Mouse (Mus musculus): ENCODE results near the gene Uspl1.

Gene Uspl1

DNA sequence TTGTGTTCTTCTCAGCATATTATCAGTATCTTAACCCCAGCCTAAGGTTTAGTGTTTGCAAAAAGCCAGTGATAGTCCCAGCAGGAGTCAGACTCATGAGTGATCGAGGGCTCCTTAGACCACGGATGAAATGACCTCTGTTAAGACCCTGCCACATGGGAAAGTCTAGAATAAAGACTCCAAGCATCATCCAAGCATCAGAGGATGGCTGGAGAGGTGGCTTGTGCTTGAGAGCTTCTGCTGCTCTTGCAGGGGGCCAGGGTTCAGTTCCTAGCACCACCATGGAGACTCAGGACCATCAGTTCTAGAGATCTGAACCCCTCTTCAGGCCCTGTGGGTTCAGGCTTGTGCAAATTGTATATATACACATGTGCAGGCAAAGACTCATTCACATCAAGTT is 16.1 kb upstream of the Uspl1 start:
- DNase-seq (ENCODE audit: low spot score in 2 of 2), result no peak

DNA sequence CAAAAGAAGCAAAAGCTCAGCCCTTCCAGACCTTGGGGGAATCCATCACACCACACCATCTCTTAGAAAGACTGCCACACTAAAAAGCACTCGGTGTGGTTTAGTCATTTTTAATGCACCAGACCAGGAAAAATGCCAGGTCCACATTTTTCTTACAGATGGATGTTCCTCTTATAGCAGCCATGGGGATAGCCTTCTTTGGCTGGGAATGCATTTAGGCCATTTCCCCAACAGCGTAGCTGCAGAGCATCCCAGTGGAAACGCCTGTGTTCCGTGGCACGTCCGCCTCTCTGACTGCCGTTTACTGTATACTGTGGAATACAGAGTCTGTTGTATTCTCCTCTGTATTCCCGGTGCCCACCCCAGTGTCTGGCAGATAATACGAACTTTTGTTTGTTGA is 15.3 kb upstream of the Uspl1 start:
- DNase-seq (ENCODE audit: low spot score in 2 of 2), result no peak

DNA sequence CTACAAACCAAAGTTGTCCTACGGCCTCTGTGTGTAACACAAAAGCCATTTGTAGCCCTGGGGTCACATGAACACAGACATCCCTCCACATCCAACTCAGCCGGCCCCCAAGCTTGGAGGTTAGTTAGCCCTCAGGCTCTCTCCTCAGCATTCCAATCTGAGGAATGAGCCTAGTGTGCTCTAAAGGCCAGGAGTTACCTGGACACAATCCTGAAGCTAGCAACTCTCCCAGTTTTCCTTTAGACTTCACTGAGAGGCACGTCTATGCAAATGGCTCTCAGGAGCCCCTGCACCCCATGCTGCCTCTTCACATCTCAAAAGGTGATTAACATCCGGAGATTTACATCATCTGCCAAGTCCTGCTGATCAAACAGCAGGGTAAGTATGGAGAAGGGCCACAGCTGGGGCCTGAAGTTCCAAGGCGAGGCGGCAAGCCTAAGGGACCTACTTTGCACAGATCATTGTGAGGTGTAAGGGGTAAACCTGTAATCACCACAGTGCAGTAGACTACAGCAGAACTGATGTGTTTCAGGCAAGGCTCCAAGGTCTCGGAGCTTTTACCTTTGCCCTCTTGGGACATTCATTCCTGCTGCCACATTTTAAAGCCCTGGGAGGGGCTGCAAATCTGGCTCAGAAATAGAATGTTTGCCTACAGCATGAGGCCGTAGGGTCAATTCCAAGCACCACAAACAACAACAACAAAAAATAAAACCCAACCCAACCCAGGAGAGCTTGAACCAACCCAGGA is 13.1 kb upstream of the Uspl1 start:
- DNase-seq (ENCODE audit: low spot score in 2 of 2), result no peak

DNA sequence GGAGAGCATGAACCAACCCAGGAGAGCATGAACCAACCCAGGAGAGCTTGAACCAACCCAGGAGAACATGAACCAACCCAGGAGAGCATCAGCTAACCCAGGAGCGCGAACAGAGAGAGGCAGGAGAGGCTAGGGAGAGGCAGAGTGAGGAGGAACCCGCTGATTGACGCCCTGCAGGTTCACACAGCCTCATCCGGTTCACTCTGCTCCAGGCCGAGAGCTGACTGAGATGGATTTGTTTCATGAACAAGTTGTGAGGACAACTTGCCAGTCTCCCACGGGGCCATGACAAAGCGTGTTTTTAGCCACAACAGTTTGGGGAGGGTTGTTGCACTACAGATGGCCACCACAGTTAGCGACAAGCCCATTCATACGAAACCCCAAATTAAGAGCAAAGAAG is 11.9 kb upstream of the Uspl1 start:
- DNase-seq (ENCODE audit: low spot score in 2 of 2), result no peak

DNA sequence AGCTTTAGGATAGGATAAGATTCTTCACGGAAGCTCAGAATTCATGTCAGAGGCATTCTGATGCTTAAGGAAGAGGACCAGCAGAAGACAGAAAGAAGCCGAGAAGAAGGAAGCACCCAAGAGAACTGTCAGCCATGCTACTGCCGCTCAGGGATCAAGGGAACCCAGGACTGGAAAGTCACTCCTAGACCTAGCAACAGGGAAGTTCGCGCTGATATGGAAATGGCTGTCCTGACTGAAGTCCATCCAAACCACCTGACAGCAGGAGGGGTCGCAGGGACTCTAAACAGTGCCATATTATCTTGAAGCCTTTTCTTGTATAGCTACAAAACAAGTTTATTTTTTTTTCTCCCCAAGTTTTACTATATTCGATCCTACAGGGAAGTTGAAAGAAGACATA is 9.6 kb upstream of the Uspl1 start:
- DNase-seq (ENCODE audit: low spot score in 2 of 2), result no peak

DNA sequence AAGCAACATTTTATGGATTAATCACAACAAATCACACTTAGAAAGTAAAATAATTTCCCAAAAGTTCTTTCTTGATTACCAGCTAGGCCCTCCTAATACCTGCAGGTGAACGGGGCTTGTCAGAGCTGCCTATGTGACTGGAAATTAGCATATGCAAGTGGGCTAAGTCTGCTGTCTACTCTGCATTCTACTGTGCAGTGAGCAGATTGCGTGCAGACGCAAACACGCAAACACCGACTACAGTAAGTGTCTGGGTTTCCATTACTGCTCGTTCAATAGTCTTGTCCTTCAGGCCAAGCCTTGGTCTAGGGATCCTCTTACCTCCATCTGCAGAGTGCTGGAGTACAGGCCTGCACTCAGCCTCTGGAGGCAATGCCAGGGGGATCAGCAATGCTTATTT is 8.4 kb upstream of the Uspl1 start:
- no peak for DNase-seq (ENCODE audit: low spot score in 2 of 2)

DNA sequence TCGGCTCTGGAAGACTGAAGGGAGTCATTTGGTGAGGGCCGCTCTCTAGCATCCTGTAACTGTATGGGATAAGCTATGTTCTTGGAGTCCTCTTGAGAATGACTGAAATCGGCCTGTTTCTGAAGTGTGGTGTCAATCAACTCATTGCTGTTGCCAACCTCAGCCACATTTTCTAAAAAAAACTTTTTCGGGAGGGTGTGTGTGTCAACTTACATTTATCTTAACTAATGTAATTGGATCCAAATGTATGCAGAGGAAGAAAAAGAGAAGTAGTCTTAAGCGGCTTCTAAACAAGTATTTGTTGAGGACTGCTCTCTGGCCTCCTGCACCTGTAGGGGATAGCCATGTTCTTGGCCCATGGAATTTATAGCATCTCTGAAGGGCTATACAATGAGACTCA is 6.1 kb upstream of the Uspl1 start:
- DNase-seq (ENCODE audit: low spot score in 2 of 2), result no peak

DNA sequence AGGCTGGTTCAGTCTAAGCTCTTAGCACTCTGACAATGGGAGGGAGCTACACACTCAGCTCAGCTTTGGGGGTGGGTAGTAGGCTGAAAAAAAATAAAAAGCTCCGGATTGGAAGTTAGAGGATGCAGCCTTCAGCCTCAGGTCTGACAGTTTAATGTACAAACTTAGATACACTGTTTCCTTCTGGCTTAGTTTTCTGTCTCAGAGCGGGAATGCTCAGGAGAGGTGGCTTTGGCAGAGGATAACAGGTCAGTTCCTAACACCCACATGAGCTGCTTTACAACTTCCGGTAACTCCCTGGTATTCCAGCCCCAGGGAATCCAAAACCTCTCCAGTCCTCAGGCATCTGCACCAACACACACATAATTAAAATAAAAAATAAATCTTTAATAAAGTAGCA is 4.3 kb upstream of the Uspl1 start:
- no peak for DNase-seq (ENCODE audit: low spot score in 2 of 2)

DNA sequence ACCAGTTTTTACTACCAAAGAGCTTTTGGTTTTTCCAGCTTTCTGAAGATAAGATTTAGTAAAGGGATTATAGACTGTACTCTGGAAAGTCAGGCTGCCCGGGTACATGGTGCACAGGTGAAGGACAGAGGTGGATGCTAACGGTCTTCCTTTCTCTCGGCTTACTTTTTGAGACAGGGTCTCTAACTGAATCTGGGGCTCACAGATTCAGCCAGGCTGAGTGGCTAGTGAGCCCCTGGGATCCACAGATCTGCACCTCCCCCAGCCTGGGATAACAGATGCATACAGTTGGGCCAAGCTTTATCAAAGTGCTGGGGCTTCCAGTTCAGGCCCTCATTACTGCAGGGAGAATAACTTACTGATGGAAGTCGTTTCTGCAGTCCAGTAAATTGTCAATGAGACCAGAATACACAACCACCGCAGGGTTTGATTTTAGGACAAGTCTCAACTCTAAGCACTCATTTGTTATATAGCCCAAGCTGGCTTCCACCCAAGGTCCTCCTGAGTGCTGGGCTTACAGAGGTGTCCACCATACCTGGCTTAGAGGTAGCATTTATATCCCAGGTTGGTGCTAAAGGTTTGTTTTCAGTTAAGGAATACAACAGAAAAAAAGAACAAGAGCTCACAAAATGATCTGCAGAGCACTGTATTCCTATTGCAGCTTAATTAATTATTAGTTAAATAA is 1.8 kb upstream of the Uspl1 start:
- DNase-seq (ENCODE audit: low spot score in 2 of 2), result no peak

DNA sequence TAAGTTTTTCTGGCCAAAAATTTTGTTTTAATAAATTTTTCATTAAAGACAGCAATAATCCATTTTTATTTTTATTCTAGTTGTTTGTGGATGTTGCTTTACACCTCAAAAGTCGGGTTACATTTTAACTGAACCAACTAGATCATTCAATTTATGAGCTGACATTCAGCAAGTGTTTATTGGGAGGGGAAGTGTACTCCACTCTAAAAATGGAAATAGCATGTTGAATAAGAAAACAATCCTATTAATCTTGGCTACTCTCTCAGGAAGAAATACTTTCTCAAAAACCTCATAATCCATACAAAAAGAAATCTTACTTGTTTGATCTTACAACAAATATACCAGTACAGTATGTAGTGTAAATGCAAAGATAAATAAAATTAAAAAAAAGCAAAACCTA is 1.0 kb upstream of the Uspl1 start:
- DNase-seq (ENCODE audit: low spot score in 2 of 2), result no peak

DNA sequence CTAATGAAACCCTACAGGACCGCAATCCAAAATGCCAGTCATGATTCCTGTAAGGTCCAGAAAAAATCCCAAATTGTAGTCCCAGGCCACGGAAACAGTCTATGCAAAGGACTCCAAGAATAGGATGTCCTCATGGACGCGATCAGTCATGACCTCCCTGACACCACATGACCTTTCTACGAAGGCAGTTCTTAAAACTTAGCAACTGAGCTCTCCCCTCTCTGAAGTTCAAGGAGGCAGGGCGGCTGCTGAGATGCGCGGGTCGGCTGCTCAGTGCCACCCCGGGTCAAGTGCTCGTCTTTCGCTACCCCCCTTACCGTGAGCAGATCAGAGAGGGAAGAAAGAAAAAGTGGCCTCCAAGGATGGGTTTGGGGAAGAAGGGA is 438 bp upstream of the Uspl1 start:
- no peak for DNase-seq (ENCODE audit: low spot score in 2 of 2)

DNA sequence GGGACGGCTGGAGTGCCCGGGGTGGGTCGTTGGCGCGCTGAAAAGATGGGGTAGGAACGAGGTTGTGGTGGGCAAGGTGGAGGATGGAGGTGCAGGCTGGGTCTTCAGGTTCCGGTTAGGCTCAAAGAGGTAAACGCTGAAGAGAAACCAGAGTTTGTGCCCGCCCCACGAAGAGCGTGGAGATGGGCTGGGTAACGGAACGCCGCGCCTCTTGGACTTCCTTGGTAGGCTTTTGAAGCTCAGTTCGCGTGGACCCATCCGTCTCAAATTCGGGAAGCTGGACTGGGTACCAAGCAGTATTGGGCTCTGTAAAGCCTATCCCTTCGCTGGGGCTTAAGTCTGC is 665 bp downstream of the Uspl1 start:
- peak in 1 of 2 experiments; percentile 25 for DNase-seq (ENCODE audit: low spot score in 2 of 2)

DNA sequence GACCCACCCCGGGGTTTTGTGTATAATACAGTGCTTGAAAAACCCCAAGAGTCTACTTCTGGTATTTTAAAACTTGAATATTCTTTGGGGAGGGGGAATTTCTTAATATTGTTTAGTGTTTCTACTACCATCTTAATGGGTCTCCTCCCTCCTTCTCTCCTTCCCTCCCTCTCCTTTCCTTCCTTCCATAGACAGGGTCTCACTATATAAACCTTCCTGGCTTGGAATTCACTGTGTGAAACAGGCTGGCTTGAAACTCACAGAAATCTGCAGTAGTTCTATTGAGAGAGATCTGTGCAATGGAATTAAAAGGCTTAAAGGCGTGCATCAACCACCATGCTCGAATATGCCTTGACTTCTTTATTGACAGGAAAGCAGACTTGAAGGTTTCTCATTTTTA is 1.7 kb downstream of the Uspl1 start:
- DNase-seq (ENCODE audit: low spot score in 2 of 2), result no peak

DNA sequence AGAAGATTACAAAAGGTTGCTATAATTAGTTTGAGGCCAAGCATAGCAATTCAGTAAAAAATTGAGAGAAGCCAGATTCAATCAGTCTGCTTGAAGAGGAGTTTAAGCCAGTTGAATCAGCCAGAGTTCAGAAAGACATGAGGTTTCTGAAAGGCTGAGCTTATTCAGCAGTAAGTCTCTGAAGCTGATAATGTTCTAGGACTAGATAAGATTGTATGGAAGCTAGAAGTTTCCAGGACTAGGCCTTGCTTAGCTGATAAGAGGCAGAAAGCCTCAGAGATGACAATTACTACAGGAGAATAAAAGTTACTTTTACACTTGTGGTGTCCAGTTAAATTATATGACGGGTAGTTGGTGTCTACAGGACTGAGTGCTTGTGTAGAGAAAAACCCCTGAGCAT is 6.0 kb downstream of the Uspl1 start:
- no peak for DNase-seq (ENCODE audit: low spot score in 2 of 2)

DNA sequence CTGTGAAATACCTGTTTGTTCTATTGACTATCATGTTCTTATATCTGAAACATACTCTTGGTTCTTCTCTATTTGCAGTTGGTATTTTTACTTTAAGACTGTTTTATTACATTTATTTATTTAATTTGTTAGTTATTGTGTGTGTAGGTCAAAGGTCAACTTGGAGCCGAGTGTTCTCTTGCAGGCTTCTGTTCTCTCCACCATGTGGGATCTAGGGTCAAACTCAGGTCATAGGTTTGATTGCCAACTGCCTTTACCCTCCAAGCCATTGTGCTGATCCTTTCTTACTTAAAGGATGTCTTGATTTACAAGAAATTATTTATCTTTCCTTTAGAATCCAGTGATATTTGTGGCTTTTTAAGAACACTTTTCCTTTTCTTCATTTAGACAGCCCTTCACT is 12.5 kb downstream of the Uspl1 start:
- no peak for DNase-seq (ENCODE audit: low spot score in 2 of 2)

DNA sequence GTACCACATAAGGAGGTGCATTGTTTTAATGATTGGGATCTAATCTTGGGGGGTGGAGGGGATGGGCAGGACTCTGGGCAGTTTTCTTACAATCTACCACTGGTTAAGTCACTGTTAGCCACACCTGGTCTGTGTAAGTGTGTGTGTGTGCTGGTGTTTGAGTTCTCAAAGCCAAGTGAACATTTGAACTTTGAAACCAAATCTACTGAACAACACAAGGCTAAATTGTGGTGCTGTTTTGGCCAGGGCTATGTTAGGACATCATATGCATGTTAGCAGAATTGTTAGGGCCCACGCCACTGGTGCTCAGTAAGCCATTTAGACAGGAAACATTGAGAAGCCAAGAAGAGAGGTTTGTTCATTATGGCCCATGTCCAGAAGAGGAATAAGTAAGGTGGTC is 14.6 kb downstream of the Uspl1 start:
- no peak for DNase-seq (ENCODE audit: low spot score in 2 of 2)

DNA sequence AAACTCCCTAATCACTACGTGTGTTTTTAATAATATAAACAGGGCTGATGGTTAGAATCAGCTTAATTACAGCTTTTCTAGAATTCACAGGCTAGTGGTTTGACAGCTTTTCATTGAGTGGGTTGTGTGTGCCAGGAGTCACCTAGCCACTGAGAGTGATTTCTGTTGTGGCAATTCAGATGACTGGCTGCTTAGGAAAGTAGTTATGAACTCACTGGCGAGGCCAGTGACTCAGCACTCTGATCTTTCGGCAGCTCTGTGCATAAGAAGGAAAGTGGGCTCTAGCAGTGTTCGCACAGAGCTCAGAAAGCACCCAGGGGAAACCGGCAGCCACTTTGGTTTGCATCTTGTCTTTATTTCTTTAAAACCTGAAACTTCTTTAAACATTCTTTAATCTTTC is 18.8 kb downstream of the Uspl1 start:
- DNase-seq (ENCODE audit: low spot score in 2 of 2), result no peak

DNA sequence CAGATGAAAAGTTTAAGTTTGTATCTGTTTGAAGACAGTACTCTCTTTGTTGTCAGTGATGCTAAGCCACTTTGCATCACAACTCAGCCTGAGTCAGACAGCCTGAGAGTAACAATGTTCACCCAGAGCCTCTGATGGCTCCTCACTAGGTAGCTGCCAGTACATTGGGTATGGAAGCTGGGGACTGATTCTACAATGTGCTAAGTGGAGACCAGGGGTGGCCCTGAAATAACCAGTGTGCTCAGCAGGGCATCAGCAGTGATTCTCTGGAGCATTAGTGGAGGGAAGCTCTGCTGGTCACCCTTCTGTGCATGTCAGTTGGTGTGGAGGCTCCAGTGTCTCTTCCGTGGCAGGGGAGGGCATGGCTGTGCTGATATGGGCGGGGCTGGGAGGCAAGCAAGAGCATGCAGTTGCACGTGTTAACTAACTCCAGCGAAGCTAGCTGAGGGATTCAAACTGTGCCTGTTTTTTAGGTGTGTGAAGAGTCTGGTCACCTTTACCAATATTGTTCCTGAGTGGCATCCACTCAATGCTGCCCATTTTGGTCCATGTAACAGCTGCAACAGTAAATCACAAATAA is 19.7 kb downstream of the Uspl1 start:
- no peak for DNase-seq (ENCODE audit: low spot score in 2 of 2)

DNA sequence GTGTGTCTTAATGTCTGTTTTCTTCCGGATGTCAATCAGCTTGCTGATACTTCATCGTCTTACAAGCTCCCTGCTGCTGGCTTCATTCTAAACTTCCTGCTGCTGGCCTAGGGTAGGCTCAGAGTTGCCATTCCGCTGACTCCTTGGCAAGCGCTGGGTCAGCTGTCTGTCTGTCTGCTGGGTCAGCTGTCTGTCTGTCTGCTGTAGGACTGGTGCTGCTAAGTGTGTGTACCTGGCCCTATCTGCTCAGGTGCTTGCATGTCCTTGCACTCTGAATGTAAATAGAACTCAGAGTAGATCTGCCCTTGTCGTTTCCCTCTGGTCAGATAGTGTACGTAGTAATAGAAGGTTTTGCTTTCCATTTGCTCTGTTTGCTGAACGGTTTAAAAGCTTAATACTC is 20.7 kb downstream of the Uspl1 start:
- DNase-seq (ENCODE audit: low spot score in 2 of 2), result no peak

DNA sequence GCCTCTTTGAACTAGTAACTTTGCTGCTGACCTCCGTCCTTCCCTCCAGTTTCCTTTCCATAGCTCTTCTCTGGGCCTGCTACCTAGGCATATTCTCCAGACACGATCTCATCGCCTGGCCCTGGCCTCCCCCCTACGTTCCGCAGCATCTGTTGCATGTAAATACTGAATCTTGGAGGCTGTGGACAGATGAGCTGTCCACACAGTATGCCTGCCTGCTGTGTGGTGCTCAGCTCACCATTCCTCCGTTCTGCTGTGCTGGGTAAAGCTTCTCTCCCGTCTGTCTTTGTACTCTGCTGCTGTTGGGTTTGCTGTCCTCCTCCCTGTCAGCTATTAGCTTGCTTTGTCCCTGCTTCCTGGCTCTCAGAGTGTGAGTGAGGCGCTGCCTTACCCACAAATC is 21.1 kb downstream of the Uspl1 start:
- no peak for DNase-seq (ENCODE audit: low spot score in 2 of 2)

DNA sequence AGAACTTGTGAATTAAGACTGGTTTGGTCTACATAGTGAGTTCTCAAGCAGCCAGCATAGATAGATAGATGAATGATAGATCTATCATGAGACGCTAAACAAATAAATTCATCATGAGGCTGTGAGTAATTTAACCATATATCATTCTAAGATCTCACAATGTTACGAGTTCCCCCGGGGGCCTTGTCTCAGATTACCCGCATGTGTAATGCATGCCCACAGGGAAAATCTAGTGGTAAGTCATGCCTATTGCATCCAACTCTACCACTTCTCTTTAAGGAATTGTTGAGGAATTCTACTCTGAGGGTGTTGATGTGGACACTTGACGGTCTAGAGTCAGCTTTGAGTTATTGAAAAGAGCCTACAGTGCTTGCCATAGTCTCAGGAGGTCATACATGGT is 22.1 kb downstream of the Uspl1 start:
- DNase-seq (ENCODE audit: low spot score in 2 of 2), result no peak

DNA sequence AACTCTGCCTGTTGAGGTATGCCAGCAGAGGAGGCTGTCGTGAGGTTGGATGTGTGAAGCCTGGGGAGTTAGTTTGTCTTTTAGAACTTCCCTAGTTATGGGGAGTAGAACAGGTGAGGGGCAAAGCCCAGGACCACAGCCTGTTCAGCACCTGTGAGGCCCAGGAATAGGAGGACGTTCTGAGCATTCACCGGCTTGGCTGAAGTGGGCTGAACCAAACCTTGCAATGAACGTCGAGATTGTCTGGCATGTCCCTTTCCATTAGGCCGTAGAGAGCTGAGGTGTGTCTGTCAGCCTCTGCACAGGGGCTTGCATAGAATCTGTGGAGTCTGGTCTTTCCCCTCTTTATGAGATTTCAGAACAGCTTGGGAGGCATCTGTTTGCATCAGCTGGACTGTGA is 23.5 kb downstream of the Uspl1 start:
- DNase-seq (ENCODE audit: low spot score in 2 of 2), result no peak

DNA sequence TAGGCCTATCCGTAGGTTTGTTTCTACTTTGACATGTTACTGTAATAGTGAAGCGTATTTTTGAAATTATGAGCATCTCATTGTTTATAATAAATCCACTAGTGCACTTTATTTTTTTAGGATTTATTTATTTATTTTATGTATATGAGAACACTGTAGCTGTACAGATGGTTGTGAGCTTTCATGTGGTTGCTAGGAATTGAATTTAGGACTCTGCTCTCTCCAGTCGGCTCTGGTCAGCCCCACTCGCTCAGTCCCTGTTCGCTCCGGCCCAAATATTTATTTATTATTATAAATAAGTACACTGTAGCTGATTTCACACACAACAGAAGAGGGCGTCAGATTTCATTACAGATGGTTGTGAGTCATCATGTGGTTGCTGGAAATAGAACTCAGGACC is 24.6 kb downstream of the Uspl1 start:
- DNase-seq (ENCODE audit: low spot score in 2 of 2), result no peak

DNA sequence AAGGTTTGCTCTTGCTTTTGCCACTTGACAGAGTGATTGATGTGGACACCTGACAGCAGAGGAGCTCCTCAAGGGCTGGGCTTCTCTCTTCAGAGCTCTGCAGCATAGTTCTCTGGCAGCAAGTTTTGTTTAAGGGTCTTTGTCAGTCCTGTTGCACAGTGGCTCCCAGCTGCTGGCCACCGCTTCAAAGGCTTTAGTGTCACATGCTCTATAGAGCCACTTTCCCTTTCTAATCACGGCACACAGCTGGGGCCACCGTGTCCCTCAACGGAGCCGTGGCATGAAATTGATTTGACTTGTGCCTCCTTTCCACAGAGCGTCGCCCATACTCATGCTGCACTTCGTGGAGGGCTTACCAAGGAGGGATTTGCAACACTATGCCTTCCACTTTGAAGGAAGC is 25.2 kb downstream of the Uspl1 start:
- DNase-seq (ENCODE audit: low spot score in 2 of 2), result no peak

Data from frontal cortex, postnatal 25 days (tissue).